16 mouse cellular contexts compared by ENCODE assay signal in the genomic region with DNA sequence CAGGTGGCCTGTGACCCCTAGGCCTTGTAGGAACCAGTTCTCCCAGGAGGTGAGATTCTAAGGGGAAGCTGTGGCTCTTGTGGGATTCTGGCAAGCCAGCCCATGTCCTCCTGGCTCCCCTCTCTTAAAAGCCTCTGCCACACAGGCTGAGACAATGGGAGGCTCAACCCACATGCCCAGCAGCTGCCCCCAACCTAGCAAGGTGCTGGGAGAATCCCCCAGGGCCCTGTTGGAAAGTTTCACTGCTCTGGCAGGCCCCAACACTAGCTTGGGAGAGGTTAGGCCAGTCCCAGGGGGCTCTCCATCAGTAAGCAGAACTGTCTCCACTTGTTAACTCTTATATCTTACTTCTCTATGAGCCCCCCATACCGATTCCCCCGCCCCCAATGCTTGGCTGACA.
"Had no signal": no experiment of that assay in that cellular context is flagged by ENCODE, and none has a peak within 500 bp of the region (broad histone marks: within the 10 kb centered on the region; RNA-seq: fewer than 3 reads in every experiment).

No protein-coding gene starts in this region.

- H3K9me3 ChIP-seq: midbrain, embryonic 12.5 days; neural tube, embryonic 13.5 days; neural tube, embryonic 15.5 days had no signal

- H3K4me3 ChIP-seq: midbrain, embryonic 12.5 days; myocyte; neural tube, embryonic 13.5 days; neural tube, embryonic 15.5 days had no signal

- H3K36me3 ChIP-seq: midbrain, embryonic 12.5 days; neural tube, embryonic 13.5 days; neural tube, embryonic 15.5 days had no signal

- H3K27ac ChIP-seq: midbrain, embryonic 12.5 days; neural tube, embryonic 13.5 days; neural tube, embryonic 15.5 days had no signal

- H3K4me2 ChIP-seq: lung, embryonic 14.5 days; midbrain, embryonic 12.5 days; neural tube, embryonic 13.5 days; neural tube, embryonic 15.5 days had no signal

- H3K9ac ChIP-seq: lung, embryonic 14.5 days; midbrain, embryonic 12.5 days; neural tube, embryonic 13.5 days; neural tube, embryonic 15.5 days had no signal

- DNase-seq: lung, adult 18-20 months; lung, embryonic 14.5 days; lung, postnatal 10 days; lung, postnatal 4 days; retina, postnatal 1 day; right cerebral cortex, adult 18-20 months; right cerebral cortex, postnatal 25 days; right cerebral cortex, postnatal 4 days; spleen, adult 18-20 months; thymus, adult 18-20 months; thymus, postnatal 14 days; thymus, postnatal 36 days had no signal
